Mouse (Mus musculus): ENCODE results near the gene Nudt8. TPM values are rescaled to one million over a fixed set of nuclear protein-coding genes. Genes with fewer than 3 reads are reported as not detected.

Gene Nudt8
- polyA plus RNA-seq, 1 experiment from 2014 or later = 23.5 TPM

DNA sequence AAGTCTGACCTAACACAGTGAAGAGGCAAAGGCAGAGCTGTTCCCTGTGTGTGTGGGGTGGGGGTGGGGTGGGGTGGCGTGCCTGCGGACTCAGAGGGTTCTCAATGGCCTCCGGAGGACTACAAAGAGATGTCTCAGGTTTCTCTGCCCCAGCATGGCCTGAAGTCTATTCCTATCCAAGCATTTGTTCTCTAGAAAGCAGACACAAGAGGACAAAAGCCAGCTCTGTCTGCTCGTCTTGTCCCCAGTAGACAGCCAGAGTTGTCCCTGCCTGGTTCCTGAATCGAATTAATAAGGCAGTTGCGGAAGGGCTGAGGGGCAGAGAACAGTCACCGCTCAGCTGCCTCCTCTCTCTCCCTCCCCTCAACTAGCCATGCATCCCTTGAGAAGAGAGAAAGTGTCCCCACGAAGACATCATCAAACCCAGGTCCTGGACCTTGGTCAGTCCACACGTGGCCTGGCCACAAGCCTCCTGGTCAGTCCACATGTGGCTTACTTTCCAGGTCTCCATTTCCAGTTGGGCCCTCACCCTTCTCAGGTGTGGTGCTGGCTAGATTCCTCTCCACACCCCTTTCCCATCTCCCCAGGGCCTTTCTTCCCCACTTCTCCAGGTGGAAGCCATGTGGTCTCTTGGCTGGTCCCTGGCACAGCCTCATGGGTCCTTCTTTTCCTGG, 16.7 kb upstream of the Nudt8 start:
- H3K4me3 ChIP-seq (replicated peaks; ENCODE audit: low read length) = no peak overlapping the region
- H3K4me1 ChIP-seq (replicated peaks; ENCODE audit: control insufficient read depth, insufficient read depth, low read length) = 0 out of 2 replicates have a peak, but pooled peaks cover 3% of the 10 kb centered on the region
- 32% methylated on average over 9 of the region's 9 CpGs for WGBS
- ATAC-seq (ENCODE audit: low FRiP score) (no peak), DNase-seq (ENCODE audit: low spot score) (no peak)
- no peak overlapping the region for H3K27ac ChIP-seq
- H3K9ac ChIP-seq = no peak overlapping the region
- H3K27me3 ChIP-seq (ENCODE audit: control insufficient read depth, insufficient read depth, low read length) = no peaks in the 10 kb centered on the region
- H3K36me3 ChIP-seq (replicated peaks; ENCODE audit: control insufficient read depth, insufficient read depth) = no peaks in the 10 kb centered on the region
- no peak overlapping the region for H3K4me2 ChIP-seq (replicated peaks)
- no peaks in the 10 kb centered on the region for H3K9me3 ChIP-seq (ENCODE audit: control insufficient read depth, low read length)

DNA sequence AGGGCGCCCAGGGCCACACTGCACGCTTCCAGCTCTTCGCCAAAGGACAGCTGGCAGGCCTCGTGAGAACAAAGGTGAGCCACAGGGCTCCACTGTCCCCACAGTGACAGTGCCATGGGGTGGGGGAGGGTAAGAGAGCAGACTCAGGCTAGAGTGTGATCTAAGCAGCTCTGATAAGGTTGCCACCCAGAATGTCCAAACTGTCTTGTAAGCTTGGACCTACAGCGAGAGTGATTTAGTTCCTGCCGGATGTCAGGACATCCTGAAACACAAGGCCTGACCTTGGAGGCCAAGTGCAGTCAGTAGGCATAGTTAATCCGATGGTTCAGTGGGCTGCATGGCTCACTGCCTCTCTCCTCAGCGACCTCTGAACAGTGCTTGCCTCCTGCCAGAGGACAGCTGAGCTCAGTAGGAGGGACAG, 15.1 kb upstream of the Nudt8 start:
- H3K36me3 ChIP-seq (replicated peaks; ENCODE audit: control insufficient read depth, insufficient read depth) = no peaks in the 10 kb centered on the region
- H3K9ac ChIP-seq = no peak overlapping the region
- no peak for ATAC-seq (ENCODE audit: low FRiP score)
- DNase-seq (ENCODE audit: low spot score) = no peak
- no peaks in the 10 kb centered on the region for H3K9me3 ChIP-seq (ENCODE audit: control insufficient read depth, low read length)
- H3K4me2 ChIP-seq (replicated peaks) = no peak overlapping the region
- 11% methylated on average over 8 of the region's 8 CpGs for WGBS
- 0 out of 2 replicates have a peak, but pooled peaks cover 3% of the 10 kb centered on the region for H3K4me1 ChIP-seq (replicated peaks; ENCODE audit: control insufficient read depth, insufficient read depth, low read length)
- no peaks in the 10 kb centered on the region for H3K27me3 ChIP-seq (ENCODE audit: control insufficient read depth, insufficient read depth, low read length)
- no peak overlapping the region for H3K27ac ChIP-seq
- no peak overlapping the region for H3K4me3 ChIP-seq (replicated peaks; ENCODE audit: low read length)

DNA sequence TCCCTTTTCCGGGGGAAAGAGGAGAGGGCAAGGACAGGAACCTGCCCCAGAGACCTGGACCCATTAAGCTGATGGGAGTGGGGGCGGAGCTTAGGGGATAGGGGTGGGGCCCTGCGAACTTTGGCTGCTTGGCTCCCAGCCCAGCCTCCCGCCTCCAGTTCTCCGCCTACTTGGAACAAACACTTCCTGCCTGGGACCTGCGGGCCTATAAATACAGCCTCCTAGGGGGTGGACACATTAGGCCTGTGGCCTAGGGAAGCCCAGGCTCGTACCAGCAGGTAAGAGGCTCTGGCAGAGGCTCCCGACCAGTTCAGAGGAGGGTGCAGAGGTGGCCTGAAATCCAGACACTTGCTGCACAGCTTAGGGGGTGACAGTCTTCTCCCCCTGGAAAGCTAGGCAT, 14.0 kb upstream of the Nudt8 start, which contains the start of gene Acy3:
TSS of gene Acy3 (plus strand) at position 237 of the 400 bp plus-strand sequence.
- Histone ChIP-seq H3K4me1 (replicated peaks; ENCODE audit: control insufficient read depth, insufficient read depth, low read length) (0 out of 2 replicates have a peak, but pooled peaks cover 3% of the 10 kb centered on the region), H3K27ac (no peak within 1 kb of the TSS), H3K36me3 (replicated peaks; ENCODE audit: control insufficient read depth, insufficient read depth) (no peaks in the 10 kb centered on the region), H3K4me3 (replicated peaks; ENCODE audit: low read length) (no peak within 1 kb of the TSS), H3K9me3 (ENCODE audit: control insufficient read depth, low read length) (no peaks in the 10 kb centered on the region), H3K9ac (no peak within 1 kb of the TSS), H3K4me2 (replicated peaks) (no peak within 1 kb of the TSS), H3K27me3 (ENCODE audit: control insufficient read depth, insufficient read depth, low read length) (no peaks in the 10 kb centered on the region)
- 15% methylated on average over 8 of the region's 8 CpGs for WGBS
- ATAC-seq (ENCODE audit: low FRiP score) (no peak), DNase-seq (ENCODE audit: low spot score) (peak; percentile 31)

DNA sequence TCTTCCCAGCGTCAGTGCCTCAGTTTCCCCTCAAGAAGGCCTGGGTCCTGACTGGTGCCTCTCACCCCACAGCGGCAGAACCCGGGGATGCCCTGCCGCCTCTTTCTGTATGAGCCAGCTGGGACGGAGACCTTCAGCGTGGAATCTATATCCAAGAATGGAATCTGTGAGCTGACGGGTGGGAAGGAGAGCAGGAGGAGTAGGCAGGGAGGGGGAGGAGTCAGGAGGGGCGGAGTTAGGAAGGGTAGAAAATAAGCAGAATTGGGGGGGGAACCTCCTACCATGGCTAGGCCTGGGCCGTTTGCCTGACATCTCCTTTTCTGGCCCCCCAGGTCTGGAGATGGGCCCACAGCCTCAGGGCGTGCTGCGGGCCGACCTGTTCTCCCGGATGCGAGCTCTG, 12.3 kb upstream of the Nudt8 start:
- DNase-seq (ENCODE audit: low spot score) (no peak), ATAC-seq (ENCODE audit: low FRiP score) (no peak)
- no peaks in the 10 kb centered on the region for H3K36me3 ChIP-seq (replicated peaks; ENCODE audit: control insufficient read depth, insufficient read depth)
- no peaks in the 10 kb centered on the region for H3K9me3 ChIP-seq (ENCODE audit: control insufficient read depth, low read length)
- 88% methylated on average over 14 of the region's 14 CpGs for whole genome bisulfite sequencing
- H3K4me2 ChIP-seq (replicated peaks) = no peak overlapping the region
- no peak overlapping the region for H3K27ac ChIP-seq
- 0 out of 2 replicates have a peak, but pooled peaks cover 3% of the 10 kb centered on the region for H3K4me1 ChIP-seq (replicated peaks; ENCODE audit: control insufficient read depth, insufficient read depth, low read length)
- H3K27me3 ChIP-seq (ENCODE audit: control insufficient read depth, insufficient read depth, low read length) = no peaks in the 10 kb centered on the region
- H3K4me3 ChIP-seq (replicated peaks; ENCODE audit: low read length) = no peak overlapping the region
- H3K9ac ChIP-seq = no peak overlapping the region

DNA sequence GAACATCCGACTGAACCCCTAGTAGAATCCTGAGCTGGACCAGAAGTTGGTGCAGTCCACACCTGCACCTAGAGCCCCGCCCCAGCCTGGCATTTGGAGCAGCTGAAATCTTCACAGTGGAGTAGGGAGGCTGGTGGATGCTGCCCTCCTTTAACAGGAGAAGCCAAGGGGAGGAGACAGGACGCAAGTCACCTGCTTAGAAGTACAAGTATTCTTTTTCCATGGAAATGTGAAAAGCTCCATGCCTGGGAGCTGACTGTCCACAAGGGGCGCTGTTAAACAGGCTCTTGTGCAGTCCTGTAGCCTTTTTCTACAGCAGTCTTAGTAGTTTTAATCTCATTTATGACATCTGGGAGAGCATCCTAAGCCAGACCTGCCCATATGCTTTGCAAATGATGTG, 11.6 kb upstream of the Nudt8 start:
- Histone ChIP-seq H3K27ac (no peak overlapping the region), H3K4me3 (replicated peaks; ENCODE audit: low read length) (no peak overlapping the region), H3K9me3 (ENCODE audit: control insufficient read depth, low read length) (no peaks in the 10 kb centered on the region), H3K9ac (no peak overlapping the region), H3K4me2 (replicated peaks) (no peak overlapping the region), H3K4me1 (replicated peaks; ENCODE audit: control insufficient read depth, insufficient read depth, low read length) (0 out of 2 replicates have a peak, but pooled peaks cover 3% of the 10 kb centered on the region), H3K27me3 (ENCODE audit: control insufficient read depth, insufficient read depth, low read length) (no peaks in the 10 kb centered on the region), H3K36me3 (replicated peaks; ENCODE audit: control insufficient read depth, insufficient read depth) (no peaks in the 10 kb centered on the region)
- WGBS = 90% methylated on average over 4 of the region's 4 CpGs
- ATAC-seq (ENCODE audit: low FRiP score) (no peak), DNase-seq (ENCODE audit: low spot score) (no peak)

DNA sequence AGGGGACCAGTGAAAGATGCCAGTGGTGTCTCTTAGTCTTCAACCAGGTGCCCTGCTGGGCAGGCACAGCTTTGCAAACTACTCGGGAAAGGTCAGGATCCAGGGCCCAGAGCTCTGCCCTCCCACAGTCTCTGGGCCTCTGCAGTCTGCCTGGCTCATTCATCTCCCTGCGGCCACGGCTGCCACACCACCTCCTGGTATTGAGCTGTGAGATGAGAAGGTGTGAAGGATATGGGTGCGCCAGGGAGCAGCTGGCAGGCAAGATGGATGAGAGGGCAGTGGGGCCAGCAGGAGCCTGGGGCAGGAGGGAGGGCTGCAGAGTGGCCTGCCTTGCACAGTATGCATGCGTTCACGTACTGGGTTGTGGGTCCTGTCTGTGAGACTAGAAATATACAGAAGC, 9.6 kb upstream of the Nudt8 start:
- DNase-seq (ENCODE audit: low spot score) = no peak
- no peak for ATAC-seq (ENCODE audit: low FRiP score)
- Histone ChIP-seq H3K27me3 (ENCODE audit: control insufficient read depth, insufficient read depth, low read length) (no peaks in the 10 kb centered on the region), H3K4me3 (replicated peaks; ENCODE audit: low read length) (no peak overlapping the region), H3K27ac (no peak overlapping the region), H3K9ac (no peak overlapping the region), H3K4me2 (replicated peaks) (no peak overlapping the region), H3K9me3 (ENCODE audit: control insufficient read depth, low read length) (no peaks in the 10 kb centered on the region), H3K36me3 (replicated peaks; ENCODE audit: control insufficient read depth, insufficient read depth) (no peaks in the 10 kb centered on the region), H3K4me1 (replicated peaks; ENCODE audit: control insufficient read depth, insufficient read depth, low read length) (0 out of 2 replicates have a peak, but pooled peaks cover 3% of the 10 kb centered on the region)
- WGBS = 33% methylated on average over 6 of the region's 6 CpGs

DNA sequence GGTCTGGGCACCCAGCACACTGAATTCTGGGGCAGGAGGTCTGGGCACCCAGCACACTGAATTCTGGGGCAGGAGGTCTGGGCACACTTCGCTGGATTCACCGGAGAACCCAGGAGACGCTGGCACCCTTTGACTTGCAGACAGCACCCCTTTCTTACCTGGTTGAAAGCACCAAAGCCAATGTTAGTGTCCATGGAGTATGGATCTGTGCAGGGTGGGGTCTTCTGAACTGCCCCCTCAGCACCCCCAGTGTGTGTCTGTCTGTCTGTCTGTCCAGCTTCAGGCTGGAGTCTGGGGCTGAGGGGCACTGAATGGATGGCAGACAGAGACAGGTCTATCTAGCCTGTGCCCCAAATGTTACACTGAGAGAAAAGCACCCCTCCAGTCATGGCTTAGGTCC, 8.8 kb upstream of the Nudt8 start:
- no peak for ATAC-seq (ENCODE audit: low FRiP score)
- no peaks in the 10 kb centered on the region for H3K27me3 ChIP-seq (ENCODE audit: control insufficient read depth, insufficient read depth, low read length)
- WGBS = 95% methylated on average over 3 of the region's 3 CpGs

DNA sequence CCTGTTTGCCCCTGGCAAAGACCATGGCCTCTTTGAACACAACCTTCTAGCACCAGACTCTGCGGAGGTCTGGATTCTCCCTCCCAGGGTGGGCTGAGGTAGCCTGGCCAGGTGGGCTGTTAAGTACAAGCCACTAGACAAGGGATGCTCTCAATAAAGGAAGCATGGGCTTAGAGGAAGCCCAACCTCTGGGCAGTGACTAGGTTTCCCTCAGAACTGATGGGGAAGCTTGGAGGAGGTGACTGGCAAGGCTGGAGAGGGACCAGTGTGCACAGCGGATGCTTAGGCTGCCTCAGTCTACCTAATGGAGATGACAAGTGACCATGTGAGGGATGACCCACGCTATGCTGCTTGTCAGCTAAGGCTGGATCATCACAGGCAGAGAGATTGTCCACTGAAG, 8.4 kb upstream of the Nudt8 start:
- ATAC-seq (ENCODE audit: low FRiP score) (no peak), DNase-seq (ENCODE audit: low spot score) (no peak)
- H3K4me1 ChIP-seq (replicated peaks; ENCODE audit: control insufficient read depth, insufficient read depth, low read length) = no peaks in the 10 kb centered on the region
- no peak overlapping the region for H3K4me3 ChIP-seq (replicated peaks; ENCODE audit: low read length)
- H3K9me3 ChIP-seq (ENCODE audit: control insufficient read depth, low read length) = no peaks in the 10 kb centered on the region
- H3K36me3 ChIP-seq (replicated peaks; ENCODE audit: control insufficient read depth, insufficient read depth) = no peaks in the 10 kb centered on the region
- H3K9ac ChIP-seq = no peak overlapping the region
- no peaks in the 10 kb centered on the region for H3K27me3 ChIP-seq (ENCODE audit: control insufficient read depth, insufficient read depth, low read length)
- no peak overlapping the region for H3K4me2 ChIP-seq (replicated peaks)
- H3K27ac ChIP-seq = no peak overlapping the region
- WGBS = 86% methylated on average over 3 of the region's 3 CpGs

More for the DNA sequence above, 8.8 kb upstream of the Nudt8 start:
- H3K4me3 ChIP-seq (replicated peaks; ENCODE audit: low read length) = no peak overlapping the region
- no peak overlapping the region for H3K9ac ChIP-seq
- no peaks in the 10 kb centered on the region for H3K9me3 ChIP-seq (ENCODE audit: control insufficient read depth, low read length)
- H3K27ac ChIP-seq = no peak overlapping the region
- 0 out of 2 replicates have a peak, but pooled peaks cover under 1% of the 10 kb centered on the region for H3K4me1 ChIP-seq (replicated peaks; ENCODE audit: control insufficient read depth, insufficient read depth, low read length)
- no peak overlapping the region for H3K4me2 ChIP-seq (replicated peaks)
- H3K36me3 ChIP-seq (replicated peaks; ENCODE audit: control insufficient read depth, insufficient read depth) = no peaks in the 10 kb centered on the region
- no peak for DNase-seq (ENCODE audit: low spot score)

DNA sequence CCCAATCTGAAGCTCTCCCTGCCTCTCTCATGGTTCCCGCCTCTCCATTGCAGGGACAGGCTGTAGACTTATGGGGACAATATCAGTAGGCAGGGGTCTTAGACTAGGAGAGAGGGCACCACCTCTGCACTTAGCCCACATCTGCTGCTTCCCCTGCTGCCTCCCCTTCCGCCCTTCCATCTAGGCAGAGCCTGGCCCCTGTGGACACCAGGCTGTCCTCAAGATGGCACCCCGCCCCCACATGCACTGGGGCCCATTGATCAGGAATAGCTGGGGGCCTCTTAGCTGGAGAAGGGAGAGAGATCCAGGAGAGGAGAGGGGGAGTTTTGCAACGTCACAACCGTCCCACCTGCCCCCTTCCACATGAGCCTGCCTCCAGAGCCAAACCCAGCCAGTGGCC, 8.0 kb upstream of the Nudt8 start, which contains the start of gene Tbx10:
TSS of gene Tbx10 (plus strand) at position 337 of the 400 bp plus-strand sequence.
- WGBS = 53% methylated on average over 5 of the region's 5 CpGs
- H3K9me3 ChIP-seq (ENCODE audit: control insufficient read depth, low read length) = no peaks in the 10 kb centered on the region
- ATAC-seq (ENCODE audit: low FRiP score) (no peak), DNase-seq (ENCODE audit: low spot score) (no peak)
- H3K9ac ChIP-seq = no peak within 1 kb of the TSS
- H3K27me3 ChIP-seq (ENCODE audit: control insufficient read depth, insufficient read depth, low read length) = no peaks in the 10 kb centered on the region
- no peak within 1 kb of the TSS for H3K27ac ChIP-seq
- H3K4me1 ChIP-seq (replicated peaks; ENCODE audit: control insufficient read depth, insufficient read depth, low read length) = no peaks in the 10 kb centered on the region
- no peak within 1 kb of the TSS for H3K4me3 ChIP-seq (replicated peaks; ENCODE audit: low read length)
- no peaks in the 10 kb centered on the region for H3K36me3 ChIP-seq (replicated peaks; ENCODE audit: control insufficient read depth, insufficient read depth)
- H3K4me2 ChIP-seq (replicated peaks) = no peak within 1 kb of the TSS

Data from hindbrain, embryonic 14.5 days (tissue).